7 mouse cellular contexts compared by ENCODE assay signal in the genomic region with DNA sequence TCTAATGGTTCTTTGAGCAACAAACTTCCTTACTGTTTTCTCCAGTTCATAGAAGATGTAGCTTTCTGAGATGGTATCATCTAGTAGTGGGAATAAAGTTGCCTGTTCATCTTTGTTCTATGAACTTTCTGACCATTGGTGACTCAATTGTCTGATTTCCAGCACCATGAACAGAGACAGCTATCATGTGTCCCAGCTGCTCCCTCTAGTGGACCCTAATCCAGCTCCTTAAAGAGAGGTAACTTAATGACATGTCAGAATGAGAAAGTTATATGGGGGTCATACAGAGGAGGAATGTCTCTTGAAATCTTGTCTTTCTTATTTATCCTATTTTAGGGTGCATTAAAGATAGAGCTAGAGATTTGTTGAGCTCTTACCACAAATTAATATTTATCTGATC.
DNase-seq lines count a peak whose midpoint lies in the region; TF ChIP-seq lines count a peak whose summit lies in the region.

No protein-coding gene starts in this region.

- H3K27ac ChIP-seq in layer of hippocampus, adult 2 months, result no peak overlapping the region

- TF ChIP-seq CTCF in layer of hippocampus, adult 2 months (conservative IDR thresholded peaks at IDR 0.05), result peak; percentile 75

- DNase-seq in layer of hippocampus, adult 2 months (ENCODE audit: low spot score in 2 of 2), result peak in 1 of 2 experiments; percentile 22
- DNase-seq in layer of hippocampus, postnatal 36 days, result no peak
- DNase-seq in ES-CJ7 (ENCODE audit: low read depth, low spot score) (peak; percentile 73), WW6 (ENCODE audit: low read depth, low spot score) (peak; percentile 13)
- DNase-seq in forelimb bud, embryonic 11.5 days (ENCODE audit: low read depth, low spot score), result peak; percentile 32
- no peak for DNase-seq in spleen, adult 12 weeks (ENCODE audit: low spot score)
- DNase-seq in urinary bladder, postnatal 4 days (ENCODE audit: low spot score in 2 of 2), result no peak

- H3K4me3 ChIP-seq in layer of hippocampus, adult 2 months, result no peak overlapping the region

Comparison
In these comparisons a context has a peak if more than half of its experiments do, and no peak if none do; other contexts are left out.
1. DNase-seq: peak in ES-CJ7 (single experiment), WW6 (single experiment) and forelimb bud, embryonic 11.5 days (single experiment); none in layer of hippocampus, postnatal 36 days (0 of 2), spleen, adult 12 weeks (single experiment) and urinary bladder, postnatal 4 days (0 of 2).